Mouse (Mus musculus) myocyte (in vitro differentiated cells): ENCODE measurements around the gene Galc. TPM values are rescaled to one million over a fixed set of nuclear protein-coding genes. Genes with fewer than 3 reads are reported as not detected.

Experiments used
- H3K27me3 ChIP-seq: one replicate; pipeline ENCODE4 v1.6.1; 2011; ENCODE audit not compliant: control insufficient read depth, insufficient read depth, insufficient read length
- H3K36me3 ChIP-seq: one replicate; pipeline ENCODE4 v1.6.1; 2011; ENCODE audit not compliant: control insufficient read depth, insufficient read depth
- H3K4me2 ChIP-seq: one replicate; pipeline ENCODE4 v1.6.1; 2011; ENCODE audit warnings: low read depth, control low read depth
- H3K4me3 ChIP-seq: one replicate; pipeline ENCODE4 v1.5.1; 2011; ENCODE audit warnings: mild to moderate bottlenecking, control low read depth, moderate library complexity
- H3K79me2 ChIP-seq: one replicate; pipeline ENCODE4 v1.6.1; 2011; ENCODE audit not compliant: control insufficient read depth, insufficient read depth
- H3ac ChIP-seq: one replicate; pipeline ENCODE4 v1.6.1; 2011; ENCODE audit not compliant: control insufficient read depth, insufficient read length
- CEBPB ChIP-seq: IDR thresholded peaks from 2 replicates; pipeline ENCODE4 v1.6.1; 2011; ENCODE audit warnings: mild to moderate bottlenecking, moderate library complexity; ENCODE audit not compliant: poor library complexity, insufficient read depth, severe bottlenecking
- E2F4 ChIP-seq: IDR thresholded peaks from one replicate; pipeline ENCODE4 v1.6.1; 2011; ENCODE audit warnings: mild to moderate bottlenecking, control low read depth, moderate library complexity; ENCODE audit not compliant: insufficient read depth
- MAX ChIP-seq: IDR thresholded peaks from one replicate; pipeline ENCODE4 v1.6.1; 2011; ENCODE audit warnings: low read depth, mild to moderate bottlenecking, control low read depth
- MYOD1 ChIP-seq, 3 experiments: IDR thresholded peaks; one replicate each; pipeline ENCODE4 v1.6.1; 2011; ENCODE audit warnings: control low read depth in 2 of 3, low read depth in 2 of 3, mild to moderate bottlenecking in 2 of 3, moderate library complexity in 1 of 3; ENCODE audit not compliant: insufficient read length in 2 of 3, control insufficient read depth in 1 of 3
- MYOG ChIP-seq, 3 experiments: IDR thresholded peaks; one replicate each; pipeline ENCODE4 v1.6.1; 2011; ENCODE audit warnings: control low read depth in 2 of 3, low read depth in 2 of 3, mild to moderate bottlenecking in 2 of 3; ENCODE audit not compliant: insufficient read length in 2 of 3, control insufficient read depth in 1 of 3, insufficient read depth in 1 of 3
- POLR2A ChIP-seq: IDR thresholded peaks from one replicate; pipeline ENCODE4 v1.6.1; 2011; ENCODE audit warnings: low read depth, mild to moderate bottlenecking, control low read depth, moderate library complexity; ENCODE audit not compliant: insufficient read length
- POLR2AphosphoS2 ChIP-seq: IDR thresholded peaks from one replicate; pipeline ENCODE4 v1.6.1; 2011; ENCODE audit warnings: low read depth, control low read depth; ENCODE audit not compliant: insufficient read length
- REST ChIP-seq: IDR thresholded peaks from one replicate; pipeline ENCODE4 v1.6.1; 2011; ENCODE audit warnings: mild to moderate bottlenecking, control low read depth, moderate library complexity; ENCODE audit not compliant: insufficient read depth, insufficient read length
- SRF ChIP-seq: IDR thresholded peaks from one replicate; pipeline ENCODE4 v1.6.1; 2011; ENCODE audit warnings: low read depth; ENCODE audit not compliant: control insufficient read depth, insufficient read length
- TCF12 ChIP-seq: IDR thresholded peaks from one replicate; pipeline ENCODE4 v1.6.1; 2011; ENCODE audit warnings: mild to moderate bottlenecking, control low read depth; ENCODE audit not compliant: poor library complexity, insufficient read depth, severe bottlenecking
- TCF3 ChIP-seq: IDR thresholded peaks from one replicate; pipeline ENCODE4 v1.6.1; 2011; ENCODE audit warnings: low read depth, control low read depth; ENCODE audit not compliant: insufficient read length
- USF1 ChIP-seq: IDR thresholded peaks from one replicate; pipeline ENCODE4 v1.6.1; 2011; ENCODE audit warnings: low read depth, mild to moderate bottlenecking, control low read depth, moderate library complexity
- polyA plus RNA-seq: library from polyadenylated mRNA; unstranded; fragments of >200 nt; fragmentation: generic; extraction: Trizol; gene quantifications from one replicate; pipeline ENCODE4 v1.2.1, GENCODE M21; 2012; ENCODE audit warnings: missing spikeins

Galc gene
- polyA plus RNA-seq, 1 experiment, result 6.6 TPM

DNA sequence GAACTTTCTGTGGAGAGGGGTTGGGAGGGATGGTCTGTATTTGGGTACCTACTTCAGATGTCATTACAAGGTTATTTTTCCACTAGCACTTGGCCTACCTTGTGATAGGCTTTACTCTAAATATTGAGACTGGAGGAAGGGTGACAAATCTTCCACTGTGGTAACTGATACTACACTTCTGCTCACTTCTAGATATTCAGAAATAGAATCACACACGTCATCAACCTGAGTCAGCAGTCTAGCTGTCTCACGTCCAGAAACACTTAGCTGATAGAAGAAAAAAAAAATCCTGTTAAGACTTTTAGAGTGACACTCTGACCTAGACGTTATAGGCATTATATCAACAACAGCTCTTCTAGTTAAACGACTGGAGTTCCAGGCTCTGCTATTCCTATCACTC is 33.0 kb upstream of the Galc start:
- Histone ChIP-seq H3K79me2 (no peaks in the 10 kb centered on the region), H3K36me3 (no peaks in the 10 kb centered on the region), H3ac (no peak overlapping the region), H3K4me3 (no peak overlapping the region), H3K4me2 (no peak overlapping the region), H3K27me3 (no peaks in the 10 kb centered on the region)
- TF ChIP-seq POLR2AphosphoS2, result no peak

GRCm38 (mm10) chr12:98290475-98290874 is 31.2 kb upstream of the Galc start:
- Histone ChIP-seq H3K36me3 (no peaks in the 10 kb centered on the region), H3K79me2 (no peaks in the 10 kb centered on the region), H3K27me3 (no peaks in the 10 kb centered on the region), H3K4me3 (no peak overlapping the region), H3ac (no peak overlapping the region), H3K4me2 (no peak overlapping the region)
- TF ChIP-seq SRF, result no peak
- TF ChIP-seq MAX, result no peak
- TF ChIP-seq CEBPB, result no peak
- no peak for TF ChIP-seq MYOG (IDR thresholded peaks at IDR 0.05; ENCODE audit: control insufficient read depth in 1 of 3, insufficient read depth in 1 of 3, insufficient read length in 2 of 3, low read depth in 2 of 3)
- no peak for TF ChIP-seq E2F4
- no peak for TF ChIP-seq USF1
- no peak for TF ChIP-seq TCF3
- no peak for TF ChIP-seq REST
- no peak for TF ChIP-seq MYOD1 (IDR thresholded peaks at IDR 0.05; ENCODE audit: control insufficient read depth in 1 of 3, insufficient read length in 2 of 3, low read depth in 2 of 3)
- TF ChIP-seq POLR2AphosphoS2, result no peak
- no peak for TF ChIP-seq TCF12
- no peak for TF ChIP-seq POLR2A

DNA sequence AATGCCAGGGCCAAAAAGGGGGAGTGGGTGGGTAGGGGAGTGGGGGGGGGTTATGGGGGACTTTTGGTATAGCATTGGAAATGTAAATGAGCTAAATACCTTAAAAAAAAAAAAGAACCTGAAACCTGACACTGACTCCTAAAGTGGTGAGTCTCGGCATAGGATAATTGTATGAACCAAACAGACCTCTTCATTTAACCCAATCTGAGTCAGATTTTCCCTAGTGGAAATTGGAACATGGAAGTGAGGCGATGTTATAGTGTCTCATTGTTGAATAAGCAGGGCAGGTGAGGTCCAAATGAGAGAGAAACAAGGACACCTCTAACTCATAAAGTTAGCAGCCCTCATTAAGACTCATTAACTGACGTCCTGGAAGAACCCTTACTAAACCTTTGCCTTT is 25.2 kb upstream of the Galc start:
- H3K4me2 ChIP-seq, result no peak overlapping the region
- H3K79me2 ChIP-seq, result no peaks in the 10 kb centered on the region
- TF ChIP-seq USF1 (no peak), TCF3 (no peak), CEBPB (no peak), MYOD1 (IDR thresholded peaks at IDR 0.05; ENCODE audit: control insufficient read depth in 1 of 3, insufficient read length in 2 of 3, low read depth in 2 of 3) (no peak), SRF (no peak)
- H3K4me3 ChIP-seq, result no peak overlapping the region
- no peaks in the 10 kb centered on the region for H3K27me3 ChIP-seq
- H3ac ChIP-seq, result no peak overlapping the region
- no peaks in the 10 kb centered on the region for H3K36me3 ChIP-seq

DNA sequence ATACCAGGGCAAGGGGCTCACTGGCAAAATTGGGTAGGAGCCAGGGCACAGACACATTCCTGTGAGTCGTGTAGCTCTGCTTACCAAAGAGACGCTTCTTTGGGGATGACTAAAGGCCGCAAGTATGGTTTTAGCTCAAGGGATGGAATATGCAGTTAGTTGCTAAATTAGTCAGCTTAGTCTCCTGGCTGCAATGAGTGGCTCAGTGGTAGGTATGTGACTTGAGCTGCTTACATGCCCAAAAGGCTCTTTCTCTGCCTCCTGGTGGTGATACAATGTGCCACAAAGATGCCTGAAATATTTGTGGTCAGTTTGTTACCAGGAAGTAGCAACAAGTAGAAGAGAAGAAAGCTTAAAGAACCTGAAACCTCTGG is 24.2 kb upstream of the Galc start:
- no peaks in the 10 kb centered on the region for H3K36me3 ChIP-seq
- H3K4me2 ChIP-seq, result peak overlapping the region; percentile 95
- H3K27me3 ChIP-seq, result no peaks in the 10 kb centered on the region
- peak overlapping the region; percentile 10 for H3K4me3 ChIP-seq
- no peak overlapping the region for H3ac ChIP-seq
- H3K79me2 ChIP-seq, result no peaks in the 10 kb centered on the region
- 0 out of 2 replicates have a peak, but pooled peaks have one; percentile 17 for TF ChIP-seq CEBPB
- no peak for TF ChIP-seq SRF
- TF ChIP-seq REST, result no peak
- no peak for TF ChIP-seq MYOD1 (IDR thresholded peaks at IDR 0.05; ENCODE audit: control insufficient read depth in 1 of 3, insufficient read length in 2 of 3, low read depth in 2 of 3)

GRCm38 (mm10) chr12:98282776-98283486 is 23.7 kb upstream of the Galc start:
- Histone ChIP-seq H3K27me3 (no peaks in the 10 kb centered on the region), H3K79me2 (no peaks in the 10 kb centered on the region), H3K4me2 (peak overlapping the region; percentile 95), H3K4me3 (peak overlapping the region; percentile 10), H3ac (no peak overlapping the region), H3K36me3 (no peaks in the 10 kb centered on the region)
- no peak for TF ChIP-seq POLR2AphosphoS2
- no peak for TF ChIP-seq MAX
- TF ChIP-seq USF1, result no peak
- TF ChIP-seq CEBPB, result no peak
- TF ChIP-seq REST, result no peak
- no peak for TF ChIP-seq MYOD1 (IDR thresholded peaks at IDR 0.05; ENCODE audit: control insufficient read depth in 1 of 3, insufficient read length in 2 of 3, low read depth in 2 of 3)
- no peak for TF ChIP-seq SRF
